Mouse (Mus musculus): Measurements from ENCODE around the gene Slc39a8.

DNA sequence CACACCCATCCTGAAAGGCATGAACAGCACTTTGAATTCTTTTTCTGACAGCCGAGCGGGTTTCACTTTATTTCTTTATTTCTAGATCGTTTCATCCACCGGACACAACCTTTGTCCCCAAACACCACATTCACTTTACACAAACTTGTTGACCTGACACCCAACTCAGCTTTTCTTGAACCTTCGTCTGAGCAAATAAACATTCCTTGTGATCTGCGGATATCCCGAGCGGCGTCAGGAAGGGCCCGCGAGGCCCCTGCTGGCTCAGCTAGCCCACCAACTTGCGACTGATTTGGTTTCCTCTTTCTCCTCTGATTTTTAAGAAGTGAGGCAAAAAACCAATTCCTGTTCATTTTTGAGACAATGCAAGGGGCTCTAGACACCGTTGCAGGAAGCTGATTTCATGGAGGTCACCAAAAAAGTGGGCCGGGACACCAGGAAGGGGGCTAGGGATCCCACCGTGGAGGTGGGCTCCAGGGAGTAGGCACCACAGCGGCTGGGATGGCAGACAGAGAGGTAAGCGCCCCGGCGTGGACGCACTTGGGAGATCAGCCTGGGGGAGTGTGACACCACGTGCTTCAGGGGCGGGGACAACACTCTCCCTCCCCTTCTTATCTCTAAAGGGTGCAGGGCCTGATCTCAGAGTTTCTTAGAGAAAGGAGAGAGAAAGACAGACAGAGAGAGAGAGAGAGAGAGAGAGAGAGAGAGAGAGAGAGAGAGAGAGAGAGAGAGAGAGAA lies at the start of gene Slc39a8:
- TF ChIP-seq POLR2A (IDR thresholded peaks at IDR 0.05; ENCODE audit: extremely low read depth, insufficient read depth, low read length) (no peak), CTCF (IDR thresholded peaks at IDR 0.05; ENCODE audit: extremely low read depth, insufficient read depth, low read length) (no peak)

Measured in cortical plate, adult 2 months (tissue).